Mouse (Mus musculus): ENCODE measurements at regions not wholly inside any gene's neighbourhood (a gene's known extent, or its start where the extent isn't known, plus 50 kb on each side); places are given as distances from the start of the nearest gene placed in this dataset.

- H3K4me3 ChIP-seq, result no peak overlapping the region
- H3K27ac ChIP-seq (ENCODE audit: poor library complexity, severe bottlenecking), result no peak overlapping the region
- H3K4me2 ChIP-seq, result no peak overlapping the region
- H3K4me1 ChIP-seq (replicated peaks), result no peaks in the 10 kb centered on the region
- no peak overlapping the region for H3K9ac ChIP-seq
- H3K36me3 ChIP-seq, result no peaks in the 10 kb centered on the region
- H3K9me3 ChIP-seq (replicated peaks), result no peaks in the 10 kb centered on the region
- no peak for ATAC-seq (ENCODE audit: insufficient number of reproducible peaks, low FRiP score)
- H3K27me3 ChIP-seq (replicated peaks), result no peaks in the 10 kb centered on the region
- WGBS, result 44% methylated on average over 2 of the region's 2 CpGs
These were observed 1561.2 kb upstream of the Zeb2 start for GRCm38 (mm10) chr2:46678366-46678765.

GRCm38 (mm10) chr2:46669517-46670291 lies 1552.5 kb upstream of the Zeb2 start:
- Histone ChIP-seq H3K4me1 (replicated peaks) (no peaks in the 10 kb centered on the region), H3K4me3 (no peak overlapping the region), H3K27ac (ENCODE audit: poor library complexity, severe bottlenecking) (no peak overlapping the region), H3K4me2 (no peak overlapping the region), H3K27me3 (replicated peaks) (no peaks in the 10 kb centered on the region), H3K9ac (no peak overlapping the region), H3K9me3 (replicated peaks) (no peaks in the 10 kb centered on the region), H3K36me3 (no peaks in the 10 kb centered on the region)
- ATAC-seq (ENCODE audit: insufficient number of reproducible peaks, low FRiP score), result no peak
- WGBS, result 58% methylated on average over 13 of the region's 13 CpGs

- Histone ChIP-seq H3K4me3 (no peak overlapping the region), H3K9ac (no peak overlapping the region), H3K27ac (ENCODE audit: poor library complexity, severe bottlenecking) (no peak overlapping the region), H3K36me3 (no peaks in the 10 kb centered on the region), H3K9me3 (replicated peaks) (no peaks in the 10 kb centered on the region), H3K27me3 (replicated peaks) (no peaks in the 10 kb centered on the region), H3K4me1 (replicated peaks) (no peaks in the 10 kb centered on the region), H3K4me2 (no peak overlapping the region)
- no peak for ATAC-seq (ENCODE audit: insufficient number of reproducible peaks, low FRiP score)
- WGBS, result 78% methylated on average over 3 of the region's 3 CpGs
These were observed 1549.8 kb upstream of the Zeb2 start for GRCm38 (mm10) chr2:46666990-46667337.

- Histone ChIP-seq H3K4me1 (replicated peaks) (no peaks in the 10 kb centered on the region), H3K4me3 (no peak overlapping the region), H3K9ac (no peak overlapping the region), H3K4me2 (no peak overlapping the region), H3K27ac (ENCODE audit: poor library complexity, severe bottlenecking) (no peak overlapping the region), H3K27me3 (replicated peaks) (no peaks in the 10 kb centered on the region), H3K36me3 (no peaks in the 10 kb centered on the region), H3K9me3 (replicated peaks) (no peaks in the 10 kb centered on the region)
- 75% methylated on average over 10 of the region's 10 CpGs for WGBS
- ATAC-seq (ENCODE audit: insufficient number of reproducible peaks, low FRiP score), result no peak
These were observed 1549.1 kb upstream of the Zeb2 start for GRCm38 (mm10) chr2:46666084-46666989.

- H3K4me1 ChIP-seq (replicated peaks), result no peaks in the 10 kb centered on the region
- no peak for ATAC-seq (ENCODE audit: insufficient number of reproducible peaks, low FRiP score)
- no peaks in the 10 kb centered on the region for H3K9me3 ChIP-seq (replicated peaks)
- H3K27me3 ChIP-seq (replicated peaks), result no peaks in the 10 kb centered on the region
- H3K27ac ChIP-seq (ENCODE audit: poor library complexity, severe bottlenecking), result no peak overlapping the region
- H3K36me3 ChIP-seq, result no peaks in the 10 kb centered on the region
- WGBS, result 79% methylated on average over 3 of the region's 3 CpGs
- H3K9ac ChIP-seq, result no peak overlapping the region
- no peak overlapping the region for H3K4me3 ChIP-seq
- H3K4me2 ChIP-seq, result no peak overlapping the region
These were observed 1544.7 kb upstream of the Zeb2 start for GRCm38 (mm10) chr2:46661876-46662275.

- Histone ChIP-seq H3K4me2 (no peak overlapping the region), H3K9me3 (replicated peaks) (no peaks in the 10 kb centered on the region), H3K4me1 (replicated peaks) (no peaks in the 10 kb centered on the region), H3K27me3 (replicated peaks) (no peaks in the 10 kb centered on the region), H3K4me3 (no peak overlapping the region), H3K36me3 (no peaks in the 10 kb centered on the region), H3K27ac (ENCODE audit: poor library complexity, severe bottlenecking) (no peak overlapping the region), H3K9ac (no peak overlapping the region)
- no peak for ATAC-seq (ENCODE audit: insufficient number of reproducible peaks, low FRiP score)
- WGBS, result 67% methylated on average over 3 of the region's 3 CpGs
These were observed 1543.4 kb upstream of the Zeb2 start for GRCm38 (mm10) chr2:46660577-46660976.

- no peaks in the 10 kb centered on the region for H3K27me3 ChIP-seq (replicated peaks)
- H3K36me3 ChIP-seq, result no peaks in the 10 kb centered on the region
- no peak overlapping the region for H3K4me3 ChIP-seq
- no peak for ATAC-seq (ENCODE audit: insufficient number of reproducible peaks, low FRiP score)
- no peak overlapping the region for H3K9ac ChIP-seq
- H3K4me1 ChIP-seq (replicated peaks), result no peaks in the 10 kb centered on the region
- H3K27ac ChIP-seq (ENCODE audit: poor library complexity, severe bottlenecking), result no peak overlapping the region
- no peaks in the 10 kb centered on the region; the same call in 1 of the 2 replicates for H3K9me3 ChIP-seq (replicated peaks)
- no peak overlapping the region for H3K4me2 ChIP-seq
- WGBS, result 76% methylated on average over 1 of the region's 1 CpGs
These were observed 1538.1 kb upstream of the Zeb2 start for GRCm38 (mm10) chr2:46655289-46655688.

- 71% methylated on average over 1 of the region's 1 CpGs for WGBS
- Histone ChIP-seq H3K9me3 (replicated peaks) (no peaks in the 10 kb centered on the region; the same call in 1 of the 2 replicates), H3K4me1 (replicated peaks) (no peaks in the 10 kb centered on the region), H3K4me2 (no peak overlapping the region), H3K36me3 (no peaks in the 10 kb centered on the region), H3K4me3 (no peak overlapping the region), H3K9ac (no peak overlapping the region), H3K27ac (ENCODE audit: poor library complexity, severe bottlenecking) (no peak overlapping the region), H3K27me3 (replicated peaks) (no peaks in the 10 kb centered on the region)
- no peak for ATAC-seq (ENCODE audit: insufficient number of reproducible peaks, low FRiP score)
These were observed 1535.4 kb upstream of the Zeb2 start for GRCm38 (mm10) chr2:46652616-46653015.

GRCm38 (mm10) chr2:46646366-46646765 lies 1529.2 kb upstream of the Zeb2 start:
- Histone ChIP-seq H3K36me3 (no peaks in the 10 kb centered on the region), H3K27me3 (replicated peaks) (no peaks in the 10 kb centered on the region), H3K4me2 (no peak overlapping the region), H3K9me3 (replicated peaks) (no peaks in the 10 kb centered on the region; the same call in 1 of the 2 replicates), H3K9ac (no peak overlapping the region), H3K4me3 (no peak overlapping the region), H3K27ac (ENCODE audit: poor library complexity, severe bottlenecking) (no peak overlapping the region), H3K4me1 (replicated peaks) (no peaks in the 10 kb centered on the region)
- ATAC-seq (ENCODE audit: insufficient number of reproducible peaks, low FRiP score), result no peak
- WGBS, result 46% methylated on average over 2 of the region's 2 CpGs

GRCm38 (mm10) chr2:46609217-46609616 lies 1492.0 kb upstream of the Zeb2 start:
- no peaks in the 10 kb centered on the region for H3K9me3 ChIP-seq (replicated peaks)
- no peaks in the 10 kb centered on the region for H3K27me3 ChIP-seq (replicated peaks)
- no peak overlapping the region for H3K9ac ChIP-seq
- 76% methylated on average over 2 of the region's 2 CpGs for WGBS
- H3K27ac ChIP-seq (ENCODE audit: poor library complexity, severe bottlenecking), result no peak overlapping the region
- H3K36me3 ChIP-seq, result no peaks in the 10 kb centered on the region
- H3K4me2 ChIP-seq, result no peak overlapping the region
- no peaks in the 10 kb centered on the region for H3K4me1 ChIP-seq (replicated peaks)
- no peak overlapping the region for H3K4me3 ChIP-seq
- no peak for ATAC-seq (ENCODE audit: insufficient number of reproducible peaks, low FRiP score)

- 0 out of 2 replicates have a peak, but pooled peaks have one; percentile 39 for ATAC-seq (ENCODE audit: insufficient number of reproducible peaks, low FRiP score)
- H3K27ac ChIP-seq (ENCODE audit: poor library complexity, severe bottlenecking), result no peak overlapping the region
These were observed 1464.6 kb upstream of the Zeb2 start for GRCm38 (mm10) chr2:46581773-46582172.

More at GRCm38 (mm10) chr2:46581773-46582172, 1464.6 kb upstream of the Zeb2 start:
- no peaks in the 10 kb centered on the region for H3K27me3 ChIP-seq (replicated peaks)
- H3K9ac ChIP-seq, result no peak overlapping the region
- H3K4me3 ChIP-seq, result no peak overlapping the region
- no peak overlapping the region for H3K4me2 ChIP-seq
- H3K9me3 ChIP-seq (replicated peaks), result peaks cover 3% of the 10 kb centered on the region; the same call in 1 of the 2 replicates
- H3K4me1 ChIP-seq (replicated peaks), result no peaks in the 10 kb centered on the region; the same call in 1 of the 2 replicates
- H3K36me3 ChIP-seq, result no peaks in the 10 kb centered on the region
- 34% methylated on average over 2 of the region's 2 CpGs for WGBS

Measured in heart, embryonic 12.5 days (tissue).